Mouse (Mus musculus) heart, adult 2 months (tissue): Measurements from ENCODE around the gene Ror1. TPM values are rescaled to one million over a fixed set of nuclear protein-coding genes. Genes with fewer than 3 reads are reported as not detected.

Source experiments
- DNase-seq, 2 experiments: peaks; one replicate each; pipeline ENCODE4 v3.0.0; 2021
- H3K27ac ChIP-seq: fragments of 200-600 bp; 2 replicates; pipeline ENCODE4 v1.8.1; 2022
- H3K27me3 ChIP-seq: fragments of 200-500 bp; 2 replicates; pipeline ENCODE4 v1.6.1; 2012; ENCODE audit warnings: mild to moderate bottlenecking, low read length, inconsistent platforms, mixed read lengths; ENCODE audit not compliant: control insufficient read depth, insufficient read depth
- H3K36me3 ChIP-seq: fragments of 200-500 bp; 2 replicates; pipeline ENCODE4 v1.6.1; 2012; ENCODE audit warnings: low read length, inconsistent platforms; ENCODE audit not compliant: control insufficient read depth, insufficient read depth
- H3K4me1 ChIP-seq: fragments of 200-500 bp; 2 replicates; pipeline ENCODE4 v1.6.1; 2011; ENCODE audit warnings: low read length; ENCODE audit not compliant: control insufficient read depth, insufficient read depth
- H3K4me3 ChIP-seq: fragments of 200-600 bp; 2 replicates; pipeline ENCODE4 v1.8.1; 2022
- H3K79me2 ChIP-seq: fragments of 200-500 bp; replicated peaks from 2 replicates; pipeline ENCODE4 v1.6.1; 2012; ENCODE audit warnings: mild to moderate bottlenecking, inconsistent platforms, low read length, moderate library complexity, mixed read lengths; ENCODE audit not compliant: control insufficient read depth, insufficient read depth
- H3K9ac ChIP-seq: fragments of 200-500 bp; 2 replicates; pipeline ENCODE4 v1.6.1; 2012; ENCODE audit warnings: low read depth, mild to moderate bottlenecking, control low read depth, inconsistent platforms, low read length, mixed read lengths
- CTCF ChIP-seq: fragments of 200-600 bp; IDR thresholded peaks from 2 replicates; pipeline ENCODE4 v1.8.1; 2022; ENCODE audit warnings: antibody characterized with exemption, mild to moderate bottlenecking, moderate library complexity
- EP300 ChIP-seq: fragments of 200-500 bp; IDR thresholded peaks from 2 replicates; pipeline ENCODE4 v1.6.1; 2011; ENCODE audit warnings: low read depth, low read length, control low read depth; ENCODE audit not compliant: insufficient read depth
- POLR2A ChIP-seq: fragments of 200-500 bp; IDR thresholded peaks from 2 replicates; pipeline ENCODE4 v1.6.1; 2011; ENCODE audit warnings: mild to moderate bottlenecking, low read depth, low read length, control low read depth; ENCODE audit not compliant: insufficient read depth
- WGBS: fragments of 180-500 bp; shearing (Covaris S2); methylation state at CpG from one replicate; pipeline ENCODE4 v1.1.7; 2018; 5-methylcytosine and 5-hydroxymethylcytosine counted together
- intact Hi-C: fragments of 180-260 bp; cut with DNase I; formaldehyde crosslinking; loops from one replicate; pipeline ENCODE4 v1.15.1; 2025
- polyA plus RNA-seq: library from polyadenylated mRNA; depleted of rRNA; stranded (reverse); fragments of >200 nt; gene quantifications from 2 replicates; pipeline ENCODE4 v1.2.3, GENCODE M21; 2012
- total RNA-seq, 2 experiments: library from RNA; stranded (reverse); gene quantifications; 2 replicates each; pipeline ENCODE4 v1.2.3; 2021

Gene Ror1
- total and polyA plus RNA-seq, 3 experiments = 2.3 to 5.0 (median 3.4) TPM

- no peak for DNase-seq
- intact Hi-C loops = loop anchor here (10.0 kb wide), 2 partner anchors 185 to 315 kb away; no protein-coding TSS in a partner anchor
Measured at GRCm38 (mm10) chr4:100219599-100219998, 124.0 kb downstream of the Ror1 start.

GRCm38 (mm10) chr4:100221978-100222737 lies 126.6 kb downstream of the Ror1 start:
- peaks cover 10% of the 10 kb centered on the region for H3K4me1 ChIP-seq
- WGBS = 61% methylated on average over 13 of the region's 13 CpGs
- H3K79me2 ChIP-seq = no peaks in the 10 kb centered on the region
- intact Hi-C loops = loop anchor here (5.0 kb wide), 1 partner anchor 75 kb away; no protein-coding TSS in a partner anchor
- no peaks in the 10 kb centered on the region; the same call in 1 of the 2 replicates for H3K36me3 ChIP-seq
- H3K9ac ChIP-seq = no peak overlapping the region
- peak overlapping the region; percentile 38 for H3K27ac ChIP-seq
- no peaks in the 10 kb centered on the region for H3K27me3 ChIP-seq
- no peak overlapping the region for H3K4me3 ChIP-seq
- no peak for TF ChIP-seq EP300
- no peak for TF ChIP-seq POLR2A
- TF ChIP-seq CTCF = no peak
- peak in 1 of 2 experiments; percentile 51 for DNase-seq

More at GRCm38 (mm10) chr4:100219599-100219998, 124.0 kb downstream of the Ror1 start:
- H3K36me3 ChIP-seq = no peaks in the 10 kb centered on the region; the same call in 1 of the 2 replicates
- no peak overlapping the region for H3K4me3 ChIP-seq
- no peak overlapping the region for H3K9ac ChIP-seq
- no peaks in the 10 kb centered on the region for H3K27me3 ChIP-seq
- H3K4me1 ChIP-seq = peaks cover 7% of the 10 kb centered on the region
- TF ChIP-seq CTCF (no peak), POLR2A (no peak), EP300 (no peak)
- 69% methylated on average over 4 of the region's 4 CpGs for WGBS
- H3K27ac ChIP-seq = no peak overlapping the region
- H3K79me2 ChIP-seq = no peaks in the 10 kb centered on the region

GRCm38 (mm10) chr4:100223532-100223931 lies 127.9 kb downstream of the Ror1 start:
- DNase-seq = no peak
- Histone ChIP-seq H3K36me3 (no peaks in the 10 kb centered on the region; the same call in none of the 2 replicates), H3K4me1 (peaks cover 13% of the 10 kb centered on the region), H3K9ac (no peak overlapping the region), H3K4me3 (no peak overlapping the region), H3K27me3 (no peaks in the 10 kb centered on the region), H3K27ac (no peak overlapping the region), H3K79me2 (no peaks in the 10 kb centered on the region)
- TF ChIP-seq POLR2A (no peak), CTCF (no peak), EP300 (no peak)
- intact Hi-C loops = loop anchor here (5.0 kb wide), 1 partner anchor 74 kb away; no protein-coding TSS in a partner anchor
- 60% methylated on average over 1 of the region's 1 CpGs for WGBS

- no peaks in the 10 kb centered on the region; the same call in none of the 2 replicates for H3K36me3 ChIP-seq
- no peak for DNase-seq
- H3K4me3 ChIP-seq = no peak overlapping the region
- intact Hi-C loops = loop anchor here (5.0 kb wide), 1 partner anchor 73 kb away; no protein-coding TSS in a partner anchor
- H3K9ac ChIP-seq = no peak overlapping the region
- H3K27ac ChIP-seq = no peak overlapping the region
- H3K79me2 ChIP-seq = no peaks in the 10 kb centered on the region
- no peaks in the 10 kb centered on the region for H3K27me3 ChIP-seq
- TF ChIP-seq POLR2A = no peak
- no peak for TF ChIP-seq CTCF
- TF ChIP-seq EP300 = no peak
- H3K4me1 ChIP-seq = peaks cover 12% of the 10 kb centered on the region
- 89% methylated on average over 3 of the region's 3 CpGs for WGBS
Measured at GRCm38 (mm10) chr4:100223965-100224364, 128.4 kb downstream of the Ror1 start.

GRCm38 (mm10) chr4:100226619-100227018 lies 131.0 kb downstream of the Ror1 start:
- H3K4me3 ChIP-seq = no peak overlapping the region
- H3K27ac ChIP-seq = peak overlapping the region; percentile 18; the same call in 1 of the 2 replicates
- DNase-seq = peak; percentile 47 to 68
- H3K9ac ChIP-seq = no peak overlapping the region
- no peaks in the 10 kb centered on the region for H3K79me2 ChIP-seq
- no peak for TF ChIP-seq CTCF
- TF ChIP-seq POLR2A = no peak
- 0 out of 2 replicates have a peak, but pooled peaks have one; percentile 34 for TF ChIP-seq EP300
- intact Hi-C loops = no loop called here
- WGBS = 27% methylated on average over 4 of the region's 4 CpGs
- H3K4me1 ChIP-seq = peaks cover 8% of the 10 kb centered on the region; the same call in 1 of the 2 replicates
- no peaks in the 10 kb centered on the region for H3K27me3 ChIP-seq
- H3K36me3 ChIP-seq = no peaks in the 10 kb centered on the region; the same call in 1 of the 2 replicates

GRCm38 (mm10) chr4:100228106-100228505 lies 132.5 kb downstream of the Ror1 start:
- intact Hi-C loops = no loop called here
- TF ChIP-seq CTCF = no peak
- no peak for TF ChIP-seq EP300
- Histone ChIP-seq H3K36me3 (peaks cover 4% of the 10 kb centered on the region; the same call in 1 of the 2 replicates), H3K4me3 (no peak overlapping the region), H3K79me2 (no peaks in the 10 kb centered on the region), H3K27ac (no peak overlapping the region), H3K9ac (no peak overlapping the region), H3K4me1 (peaks cover 8% of the 10 kb centered on the region), H3K27me3 (no peaks in the 10 kb centered on the region)
- no peak for DNase-seq
- WGBS = 60% methylated on average over 3 of the region's 3 CpGs
